Mouse (Mus musculus) ES-Bruce4 (cell line): ENCODE results near the gene Astn1.

Experiments
- CTCF ChIP-seq: IDR thresholded peaks from one replicate; pipeline ENCODE4 v1.8.1; 2011; ENCODE audit warnings: low read depth, low read length
- POLR2A ChIP-seq: IDR thresholded peaks from one replicate; pipeline ENCODE4 v1.8.1; 2011; ENCODE audit warnings: low read length; ENCODE audit not compliant: insufficient read depth

DNA sequence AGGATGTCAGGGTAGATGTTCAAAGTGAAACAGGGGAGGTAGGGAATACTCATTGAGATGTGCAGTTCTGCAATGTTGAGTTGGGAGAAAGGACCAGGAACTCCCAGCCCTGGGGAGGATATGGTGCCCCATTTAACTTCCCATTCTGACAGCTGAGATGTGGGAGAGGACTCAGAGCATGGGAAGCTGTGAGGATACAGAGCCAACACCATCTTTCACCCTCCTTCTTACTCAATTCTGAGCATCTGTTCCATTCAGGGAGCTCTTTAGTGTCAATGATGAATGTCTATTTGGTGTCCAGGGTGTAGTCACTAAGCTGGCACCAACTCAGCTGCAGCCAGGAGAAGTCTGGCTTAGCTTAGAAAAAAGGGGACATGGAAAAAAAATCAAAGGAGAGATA, 219.7 kb downstream of the Astn1 start:
- no peak for TF ChIP-seq CTCF
- no peak for TF ChIP-seq POLR2A
